Mouse (Mus musculus): ENCODE measurements around the gene Nptxr. TPM values are rescaled to one million over a fixed set of nuclear protein-coding genes. Genes with fewer than 3 reads are reported as not detected.

Nptxr gene
- total RNA-seq, 2 experiments from 2014 or later: 773 to 802 TPM

- DNase-seq (ENCODE audit: extremely low spot score in 1 of 2, low spot score in 1 of 2): no peak
These were observed 12.1 kb downstream of the Nptxr start for GRCm38 (mm10) chr15:79792455-79792854.

GRCm38 (mm10) chr15:79791502-79791901 lies 13.1 kb downstream of the Nptxr start:
- no peak for DNase-seq (ENCODE audit: extremely low spot score in 1 of 2, low spot score in 1 of 2)

GRCm38 (mm10) chr15:79790905-79791304 lies 13.7 kb downstream of the Nptxr start:
- DNase-seq (ENCODE audit: extremely low spot score in 1 of 2, low spot score in 1 of 2): no peak

- no peak for DNase-seq (ENCODE audit: extremely low spot score in 1 of 2, low spot score in 1 of 2)
These were observed 14.5 kb downstream of the Nptxr start for GRCm38 (mm10) chr15:79790111-79790510.

- DNase-seq (ENCODE audit: extremely low spot score in 1 of 2, low spot score in 1 of 2): no peak
These were observed 16.8 kb downstream of the Nptxr start for GRCm38 (mm10) chr15:79787815-79788214.

GRCm38 (mm10) chr15:79785056-79785455 lies 19.5 kb downstream of the Nptxr start:
- DNase-seq (ENCODE audit: extremely low spot score in 1 of 2, low spot score in 1 of 2): no peak

GRCm38 (mm10) chr15:79777749-79778148 lies 26.8 kb downstream of the Nptxr start, which contains the start of gene Dnal4:
Dnal4 (minus strand) TSS chr15:79777849.
- DNase-seq (ENCODE audit: extremely low spot score in 1 of 2, low spot score in 1 of 2): no peak

- no peak for DNase-seq (ENCODE audit: extremely low spot score in 1 of 2, low spot score in 1 of 2)
These were observed 28.9 kb downstream of the Nptxr start for GRCm38 (mm10) chr15:79775662-79776061.

GRCm38 (mm10) chr15:79774117-79775027 lies 30.2 kb downstream of the Nptxr start:
- DNase-seq (ENCODE audit: extremely low spot score in 1 of 2, low spot score in 1 of 2): peak; percentile 82

- DNase-seq (ENCODE audit: extremely low spot score in 1 of 2, low spot score in 1 of 2): no peak
These were observed 33.8 kb downstream of the Nptxr start for GRCm38 (mm10) chr15:79770629-79771240.

GRCm38 (mm10) chr15:79768302-79768701 lies 36.3 kb downstream of the Nptxr start:
- DNase-seq (ENCODE audit: extremely low spot score in 1 of 2, low spot score in 1 of 2): no peak

- no peak for DNase-seq (ENCODE audit: extremely low spot score in 1 of 2, low spot score in 1 of 2)
These were observed 37.1 kb downstream of the Nptxr start for GRCm38 (mm10) chr15:79767327-79767961.

GRCm38 (mm10) chr15:79766586-79767071 lies 37.9 kb downstream of the Nptxr start:
- DNase-seq (ENCODE audit: extremely low spot score in 1 of 2, low spot score in 1 of 2): no peak

GRCm38 (mm10) chr15:79766168-79766567 lies 38.4 kb downstream of the Nptxr start:
- no peak for DNase-seq (ENCODE audit: extremely low spot score in 1 of 2, low spot score in 1 of 2)

- no peak for DNase-seq (ENCODE audit: extremely low spot score in 1 of 2, low spot score in 1 of 2)
These were observed 39.2 kb downstream of the Nptxr start for GRCm38 (mm10) chr15:79765361-79765760.

- peak in 1 of 2 experiments; percentile 50 for DNase-seq (ENCODE audit: extremely low spot score in 1 of 2, low spot score in 1 of 2)
These were observed 39.9 kb downstream of the Nptxr start for GRCm38 (mm10) chr15:79764539-79765267.

GRCm38 (mm10) chr15:79763601-79764246 lies 40.8 kb downstream of the Nptxr start:
- DNase-seq (ENCODE audit: extremely low spot score in 1 of 2, low spot score in 1 of 2): no peak

GRCm38 (mm10) chr15:79763001-79763400 lies 41.6 kb downstream of the Nptxr start:
- DNase-seq (ENCODE audit: extremely low spot score in 1 of 2, low spot score in 1 of 2): no peak

GRCm38 (mm10) chr15:79760956-79761355 lies 43.6 kb downstream of the Nptxr start:
- no peak for DNase-seq (ENCODE audit: extremely low spot score in 1 of 2, low spot score in 1 of 2)

GRCm38 (mm10) chr15:79757118-79757517 lies 47.4 kb downstream of the Nptxr start:
- DNase-seq (ENCODE audit: extremely low spot score in 1 of 2, low spot score in 1 of 2): no peak
